Mouse (Mus musculus) myocyte (in vitro differentiated cells): ENCODE measurements around the gene Ccdc159.

Experiments
- E2F4 ChIP-seq: IDR thresholded peaks from one replicate; pipeline ENCODE4 v1.6.1; 2011; ENCODE audit warnings: mild to moderate bottlenecking, control low read depth, moderate library complexity; ENCODE audit not compliant: insufficient read depth
- POLR2A ChIP-seq: IDR thresholded peaks from one replicate; pipeline ENCODE4 v1.6.1; 2011; ENCODE audit warnings: low read depth, mild to moderate bottlenecking, control low read depth, moderate library complexity; ENCODE audit not compliant: insufficient read length
- USF1 ChIP-seq: IDR thresholded peaks from one replicate; pipeline ENCODE4 v1.6.1; 2011; ENCODE audit warnings: low read depth, mild to moderate bottlenecking, control low read depth, moderate library complexity

- TF ChIP-seq USF1 (no peak), E2F4 (no peak), POLR2A (no peak)
Measured at GRCm38 (mm10) chr9:21948146-21948545, 20.9 kb downstream of the Ccdc159 start.
